Mouse (Mus musculus): ENCODE measurements around the gene Hps6. TPM values are rescaled to one million over a fixed set of nuclear protein-coding genes. Genes with fewer than 3 reads are reported as not detected.

Hps6 gene
- total RNA-seq, 2 experiments from 2014 or later = 6.3 to 8.2 TPM

DNA sequence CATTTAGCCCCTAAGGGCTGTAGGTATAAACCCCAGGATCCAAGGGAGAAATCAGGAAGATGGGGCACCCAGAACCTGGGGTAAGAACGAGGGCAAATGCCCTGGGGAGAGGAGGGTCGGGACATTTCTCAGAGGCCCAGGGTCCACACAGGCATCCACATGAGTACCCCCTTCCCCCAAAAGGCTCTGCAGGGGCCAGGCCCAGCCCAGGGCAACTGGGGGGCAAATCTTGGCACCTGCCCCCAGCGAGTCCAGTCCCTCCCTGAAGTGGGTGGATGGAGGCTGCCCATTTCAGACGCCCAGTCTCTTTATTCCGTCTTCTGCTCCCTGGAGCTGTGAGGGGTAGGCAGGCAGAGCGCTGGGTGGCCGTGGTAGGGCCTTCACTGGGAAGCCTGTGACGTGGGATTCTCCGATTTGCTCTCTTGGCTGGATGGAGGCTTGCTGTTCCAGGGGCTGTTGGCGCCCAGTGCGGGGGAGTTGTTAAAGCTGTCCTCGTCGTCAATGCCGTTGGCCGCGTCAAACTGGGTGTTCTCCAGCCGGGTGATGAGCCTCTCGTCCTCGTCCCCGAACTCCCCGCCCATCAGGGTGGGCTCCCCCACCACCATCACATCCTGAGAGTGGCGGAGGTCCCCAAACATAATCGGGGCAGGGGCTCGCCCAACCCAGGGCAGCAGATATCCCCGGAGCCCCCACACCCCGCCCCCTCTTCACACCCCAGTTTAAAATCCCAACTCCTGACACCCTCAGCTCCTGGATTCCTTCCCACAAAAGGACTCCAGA, 29.6 kb downstream of the Hps6 start:
- peak overlapping the region; percentile 53; the same call in 1 of the 2 replicates for H3K27ac ChIP-seq
- TF ChIP-seq CTCF (conservative IDR thresholded peaks at IDR 0.05) = no peak
- DNase-seq (ENCODE audit: low spot score in 2 of 2) = peak in 1 of 2 experiments; percentile 51
- H3K4me3 ChIP-seq = no peak overlapping the region

- Histone ChIP-seq H3K27ac (no peak overlapping the region), H3K4me3 (no peak overlapping the region)
- no peak for TF ChIP-seq CTCF (conservative IDR thresholded peaks at IDR 0.05)
- no peak for DNase-seq (ENCODE audit: low spot score in 2 of 2)
Measured at GRCm38 (mm10) chr19:46033911-46034310, 30.6 kb downstream of the Hps6 start.

DNA sequence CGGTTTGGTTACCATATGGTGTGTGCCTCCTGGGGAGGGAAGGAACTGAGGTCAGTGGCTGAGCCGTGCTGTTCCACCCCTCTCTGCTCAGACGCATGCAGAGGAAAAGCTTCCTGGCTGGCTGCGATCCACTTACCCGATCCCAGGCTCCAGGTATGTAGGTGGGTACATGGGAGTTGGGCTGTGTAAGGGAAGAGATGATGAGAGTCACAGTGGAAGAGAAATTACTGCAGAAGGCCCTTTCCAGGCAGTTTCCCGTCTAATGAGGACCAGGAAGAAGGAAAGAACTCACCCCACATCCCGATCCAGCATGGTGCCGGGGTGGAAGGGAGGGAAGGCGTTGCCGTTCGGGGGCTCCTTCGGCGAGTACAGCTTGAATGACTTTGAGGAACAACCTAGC, 32.7 kb downstream of the Hps6 start:
- H3K4me3 ChIP-seq = no peak overlapping the region
- H3K27ac ChIP-seq = no peak overlapping the region
- no peak for DNase-seq (ENCODE audit: low spot score in 2 of 2)
- no peak for TF ChIP-seq CTCF (conservative IDR thresholded peaks at IDR 0.05)

GRCm38 (mm10) chr19:46036477-46037242, 33.4 kb downstream of the Hps6 start:
- peak; percentile 69 for TF ChIP-seq CTCF (conservative IDR thresholded peaks at IDR 0.05)
- Histone ChIP-seq H3K27ac (peak overlapping the region; percentile 96; the same call in 1 of the 2 replicates), H3K4me3 (no peak overlapping the region)
- no peak for DNase-seq (ENCODE audit: low spot score in 2 of 2)

DNA sequence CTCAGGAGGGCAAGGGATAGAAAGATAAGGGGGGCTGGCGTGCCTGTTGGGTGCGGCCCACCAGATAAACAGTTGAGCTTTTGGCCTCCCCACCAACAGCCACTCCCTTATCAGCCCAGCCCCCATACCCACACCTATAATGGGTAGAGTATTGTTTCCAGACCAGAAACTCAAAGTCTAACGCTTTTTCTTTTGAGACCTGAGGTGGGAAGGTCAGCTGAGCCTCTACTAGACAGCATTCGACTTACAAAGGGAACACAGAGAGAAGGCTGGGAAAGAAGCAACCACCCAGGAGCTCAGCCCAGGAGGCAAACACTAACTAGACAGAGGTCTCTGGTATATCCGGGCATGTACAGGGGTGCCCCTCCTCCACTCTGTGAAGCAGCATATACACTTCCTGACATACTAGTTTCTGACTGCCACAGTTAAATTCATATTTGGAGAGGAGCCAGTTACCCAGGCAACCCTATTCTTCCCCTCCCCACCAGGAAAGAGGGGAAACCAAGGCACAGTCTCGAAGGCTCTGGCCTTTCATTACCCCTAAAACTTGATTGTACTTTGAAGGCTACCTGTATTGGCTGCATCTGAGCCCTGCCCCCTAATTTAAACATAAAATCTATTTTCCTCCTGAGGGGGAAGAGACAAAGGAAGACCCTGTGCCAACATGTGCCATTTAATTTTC, 34.1 kb downstream of the Hps6 start:
- H3K27ac ChIP-seq = peak overlapping the region; percentile 96

GRCm38 (mm10) chr19:46037925-46038850, 34.9 kb downstream of the Hps6 start:
- no peak for DNase-seq (ENCODE audit: low spot score in 2 of 2)
- TF ChIP-seq CTCF (conservative IDR thresholded peaks at IDR 0.05) = no peak

More for the DNA sequence above, 34.1 kb downstream of the Hps6 start:
- DNase-seq (ENCODE audit: low spot score in 2 of 2) = no peak
- TF ChIP-seq CTCF (conservative IDR thresholded peaks at IDR 0.05) = no peak
- H3K4me3 ChIP-seq = peak overlapping the region; percentile 66; the same call in 1 of the 2 replicates

GRCm38 (mm10) chr19:46038851-46039260, 35.5 kb downstream of the Hps6 start:
- peak overlapping the region; percentile 66 for H3K4me3 ChIP-seq
- DNase-seq (ENCODE audit: low spot score in 2 of 2) = no peak
- TF ChIP-seq CTCF (conservative IDR thresholded peaks at IDR 0.05) = no peak
- peak overlapping the region; percentile 96 for H3K27ac ChIP-seq

More at GRCm38 (mm10) chr19:46037925-46038850, 34.9 kb downstream of the Hps6 start:
- Histone ChIP-seq H3K4me3 (peak overlapping the region; percentile 66), H3K27ac (peak overlapping the region; percentile 96)

- DNase-seq (ENCODE audit: low spot score in 2 of 2) = peak; percentile 82 to 88
- H3K27ac ChIP-seq = peak overlapping the region; percentile 96
- peak overlapping the region; percentile 66 for H3K4me3 ChIP-seq
- no peak for TF ChIP-seq CTCF (conservative IDR thresholded peaks at IDR 0.05)
Measured at GRCm38 (mm10) chr19:46039478-46039877, 36.2 kb downstream of the Hps6 start.

DNA sequence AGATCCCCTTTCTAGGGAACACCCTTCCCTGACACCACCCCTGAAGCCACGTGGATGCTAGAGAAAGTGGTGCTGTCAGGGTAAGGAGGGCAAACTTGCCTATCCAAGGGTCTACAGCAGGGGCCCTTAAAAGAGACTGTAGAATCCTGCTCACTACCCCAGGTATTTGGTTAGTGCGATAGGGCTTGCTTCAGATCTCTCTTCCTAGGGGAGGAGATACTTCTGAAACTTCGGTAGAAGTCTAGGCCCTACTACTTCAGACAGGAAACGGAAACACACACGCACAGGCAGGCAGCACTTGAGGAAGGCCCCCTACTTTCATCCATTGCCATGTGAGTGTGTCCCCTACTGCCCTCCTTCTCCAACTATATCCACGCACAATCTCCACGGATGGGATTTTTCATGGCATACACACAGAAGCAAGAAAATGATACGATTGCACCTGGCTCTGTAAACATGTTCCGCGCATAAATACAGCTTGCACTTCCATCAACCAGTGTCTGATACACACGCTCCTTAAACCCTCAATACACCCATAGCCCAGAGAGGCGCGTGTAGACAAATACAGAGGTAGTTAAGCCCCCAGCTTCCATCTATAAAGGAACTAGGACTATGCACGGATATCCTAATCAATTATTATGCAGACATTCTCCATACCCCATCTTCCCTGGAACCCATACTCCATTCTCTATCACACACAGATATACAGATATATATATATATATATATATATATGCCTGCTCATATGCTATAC, 37.0 kb downstream of the Hps6 start:
- DNase-seq (ENCODE audit: low spot score in 2 of 2) = no peak
- no peak for TF ChIP-seq CTCF (conservative IDR thresholded peaks at IDR 0.05)
- H3K27ac ChIP-seq = peak overlapping the region; percentile 96
- H3K4me3 ChIP-seq = peak overlapping the region; percentile 66

GRCm38 (mm10) chr19:46041299-46041932, 38.1 kb downstream of the Hps6 start:
- Histone ChIP-seq H3K27ac (peak overlapping the region; percentile 96), H3K4me3 (peak overlapping the region; percentile 82)
- DNase-seq (ENCODE audit: low spot score in 2 of 2) = no peak
- no peak for TF ChIP-seq CTCF (conservative IDR thresholded peaks at IDR 0.05)
